In the genomic region with DNA sequence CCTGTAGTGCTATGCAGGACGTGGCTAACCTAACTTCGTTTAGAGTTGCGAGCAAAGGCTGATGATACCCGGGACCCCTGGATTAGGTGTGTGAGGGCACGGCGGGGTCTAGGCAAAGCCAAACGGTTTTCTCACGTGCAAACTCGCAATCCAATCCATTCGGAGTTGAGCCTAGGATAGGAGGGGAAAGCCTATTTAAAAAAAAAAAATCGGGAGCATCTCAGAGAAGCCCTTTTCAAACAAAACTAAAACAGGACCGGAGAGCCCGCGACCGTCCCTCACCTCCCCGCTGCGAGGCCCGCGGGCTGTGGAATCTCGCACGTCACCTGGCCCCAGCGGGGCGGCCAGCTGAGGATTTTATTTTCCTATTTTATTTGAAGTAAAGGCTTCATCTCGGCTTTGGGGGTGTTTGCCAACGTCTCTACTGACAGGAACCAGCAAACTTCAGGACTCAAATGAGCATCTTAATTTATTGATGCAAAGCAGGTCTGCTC, we compare ENCODE assay signal across 8 mouse cellular contexts. TPM values are rescaled to one million over a fixed set of nuclear protein-coding genes. Genes with fewer than 3 reads are reported as not detected.
DNase-seq lines count a peak whose midpoint lies in the region; ATAC-seq and TF ChIP-seq lines count a peak whose summit lies in the region.

No protein-coding gene starts in this region.

- peak overlapping the region; percentile 69 for H3K4me2 ChIP-seq in forebrain, postnatal 0 days (ENCODE audit: low read depth)
- peak overlapping the region; percentile 87 for H3K4me2 ChIP-seq in kidney, embryonic 14.5 days (replicated peaks; ENCODE audit: low read depth, low read length)
- peak overlapping the region; percentile 77 for H3K4me2 ChIP-seq in midbrain, embryonic 13.5 days (replicated peaks)

- DNase-seq in adrenal gland, adult 18-20 months (ENCODE audit: low spot score in 2 of 2) = peak; percentile 46 to 50
- DNase-seq in adrenal gland, postnatal 4 days (ENCODE audit: low spot score in 2 of 2) = no peak
- no peak for DNase-seq in testis, postnatal 14 days (ENCODE audit: low spot score)
- DNase-seq in forebrain, postnatal 0 days = peak; percentile 69
- DNase-seq in urinary bladder, postnatal 4 days (ENCODE audit: low spot score in 2 of 2) = no peak

- no peaks in the 10 kb centered on the region for H3K36me3 ChIP-seq in testis, adult 2 months (ENCODE audit: control insufficient read depth, insufficient read depth, low read length)
- H3K36me3 ChIP-seq in forebrain, postnatal 0 days (ENCODE audit: insufficient read depth) = no peaks in the 10 kb centered on the region
- no peaks in the 10 kb centered on the region for H3K36me3 ChIP-seq in kidney, embryonic 14.5 days (ENCODE audit: control insufficient read depth, insufficient read depth, low read length)
- H3K36me3 ChIP-seq in midbrain, embryonic 13.5 days = no peaks in the 10 kb centered on the region

- H3K4me3 ChIP-seq in testis, adult 2 months (ENCODE audit: control insufficient read depth, low read depth, low read length) = peak overlapping the region; percentile 70
- H3K4me3 ChIP-seq in forebrain, postnatal 0 days (ENCODE audit: low read depth, low read length) = peak overlapping the region; percentile 63
- H3K4me3 ChIP-seq in kidney, embryonic 14.5 days (ENCODE audit: low read length) = peak overlapping the region; percentile 61
- peak overlapping the region; percentile 57 for H3K4me3 ChIP-seq in midbrain, embryonic 13.5 days (replicated peaks)

- TF ChIP-seq POLR2A in testis, adult 2 months (IDR thresholded peaks at IDR 0.05; ENCODE audit: control insufficient read depth, low read depth, low read length) = no peak

- no peak for TF ChIP-seq CTCF in testis, adult 2 months (IDR thresholded peaks at IDR 0.05; ENCODE audit: control insufficient read depth, insufficient read depth, insufficient replicate concordance, low read depth, low read length)
- no peak for TF ChIP-seq CTCF in forebrain, postnatal 0 days (IDR thresholded peaks at IDR 0.05; ENCODE audit: low read depth)

- peak; percentile 3; the same call in 1 of the 2 replicates for ATAC-seq in forebrain, postnatal 0 days
- peak; percentile 9 for ATAC-seq in kidney, embryonic 14.5 days (ENCODE audit: low FRiP score, low TSS enrichment)
- peak; percentile 21 for ATAC-seq in midbrain, embryonic 13.5 days

- H3K27ac ChIP-seq in testis, adult 2 months (ENCODE audit: control insufficient read depth, insufficient read depth, low read depth, low read length) = peak overlapping the region; percentile 82
- H3K27ac ChIP-seq in forebrain, postnatal 0 days (ENCODE audit: low read depth, low read length) = peak overlapping the region; percentile 98
- peak overlapping the region; percentile 94 for H3K27ac ChIP-seq in kidney, embryonic 14.5 days (ENCODE audit: low read depth, low read length)
- H3K27ac ChIP-seq in midbrain, embryonic 13.5 days = peak overlapping the region; percentile 85

- WGBS in forebrain, postnatal 0 days = under 1% methylated on average over 25 of the region's 25 CpGs
- under 1% methylated on average over 25 of the region's 25 CpGs for WGBS in kidney, embryonic 14.5 days
- WGBS in midbrain, embryonic 13.5 days = under 1% methylated on average over 25 of the region's 25 CpGs

- peak overlapping the region; percentile 71 for H3K9ac ChIP-seq in forebrain, postnatal 0 days
- peak overlapping the region; percentile 67 for H3K9ac ChIP-seq in kidney, embryonic 14.5 days (ENCODE audit: low read depth, low read length)
- peak overlapping the region; percentile 72 for H3K9ac ChIP-seq in midbrain, embryonic 13.5 days (replicated peaks)

- no peaks in the 10 kb centered on the region for H3K27me3 ChIP-seq in testis, adult 2 months (ENCODE audit: control insufficient read depth, insufficient read depth, low read length)
- H3K27me3 ChIP-seq in forebrain, postnatal 0 days (ENCODE audit: insufficient read depth, low read length) = no peaks in the 10 kb centered on the region
- H3K27me3 ChIP-seq in kidney, embryonic 14.5 days (ENCODE audit: control insufficient read depth, insufficient read depth, low read length) = no peaks in the 10 kb centered on the region; the same call in 1 of the 2 replicates
- H3K27me3 ChIP-seq in midbrain, embryonic 13.5 days = no peaks in the 10 kb centered on the region

- H3K4me1 ChIP-seq in testis, adult 2 months (ENCODE audit: control insufficient read depth, insufficient read depth, low read length) = peaks cover 5% of the 10 kb centered on the region
- H3K4me1 ChIP-seq in forebrain, postnatal 0 days (ENCODE audit: insufficient read depth) = 0 out of 2 replicates have a peak, but pooled peaks cover 3% of the 10 kb centered on the region
- H3K4me1 ChIP-seq in kidney, embryonic 14.5 days (ENCODE audit: control insufficient read depth, insufficient read depth, low read length) = peaks cover 7% of the 10 kb centered on the region; the same call in 1 of the 2 replicates
- H3K4me1 ChIP-seq in midbrain, embryonic 13.5 days (replicated peaks) = peaks cover 36% of the 10 kb centered on the region

- no peaks in the 10 kb centered on the region for H3K9me3 ChIP-seq in forebrain, postnatal 0 days (ENCODE audit: low read length)
- H3K9me3 ChIP-seq in kidney, embryonic 14.5 days (ENCODE audit: control insufficient read depth, low read length) = no peaks in the 10 kb centered on the region
- H3K9me3 ChIP-seq in midbrain, embryonic 13.5 days = no peaks in the 10 kb centered on the region

RNA-seq across cellular contexts. Expression of a gene that starts 0.6 kb away (rescaled TPM):
- total RNA-seq in adrenal gland, adult 18-20 months (2021) = 100 to 1,000 TPM; 150 to 168 TPM
- 100 to 1,000 TPM; 169 to 173 TPM for total RNA-seq in adrenal gland, postnatal 4 days (2021)
- polyA plus RNA-seq in testis, adult 2 months (2012; rRNA removed) = 3.2 and 4.2 TPM in 2 replicates
- total RNA-seq in forebrain, postnatal 0 days (2014; rRNA removed) = 150 and 186 TPM in 2 replicates
- 47.7 and 50.6 TPM in 2 replicates for polyA plus RNA-seq in forebrain, postnatal 0 days (2015; fragmentation: Nextera tagmentation; extraction: Ambion mirVana)
- 41.2 and 52.2 TPM in 2 replicates for polyA plus RNA-seq in kidney, embryonic 14.5 days (2014; fragmentation: Nextera tagmentation; extraction: Ambion mirVana)
- 38.9 and 50.2 TPM in 2 replicates for polyA plus RNA-seq in midbrain, embryonic 13.5 days (2015; fragmentation: Nextera tagmentation; extraction: Ambion mirVana)

Comparison
In these comparisons a context has a peak if more than half of its experiments do, and no peak if none do; other contexts are left out.
1. DNase-seq: peak in adrenal gland, adult 18-20 months (2 of 2) and forebrain, postnatal 0 days (single experiment); none in adrenal gland, postnatal 4 days (0 of 2), testis, postnatal 14 days (single experiment) and urinary bladder, postnatal 4 days (0 of 2).
2. Peak in every context shown above with its lines, with median percentiles within 50 percentile points of each other: H3K27ac ChIP-seq, H3K4me3 ChIP-seq, ATAC-seq, H3K4me2 ChIP-seq and H3K9ac ChIP-seq.